Mouse (Mus musculus) lung, postnatal 4 days (tissue): ENCODE measurements around the gene Bcorl1.
"Not testable (repeated sequence)": the region's sequence is repeated elsewhere in the genome, so short reads cannot be mapped to it uniquely, and the experiment has no call there.

ENCODE experiments used
- DNase-seq, 2 experiments: peaks; one replicate each; pipeline ENCODE4 v3.0.0; 2021

The Bcorl1 gene

GRCm38 (mm10) chrX:48399994-48400393, 58.8 kb downstream of the Bcorl1 start:
- DNase-seq, result no peak

- DNase-seq, result peak in 1 of 2 experiments; percentile 15
Measured at GRCm38 (mm10) chrX:48405141-48405540, 64.0 kb downstream of the Bcorl1 start.

DNA sequence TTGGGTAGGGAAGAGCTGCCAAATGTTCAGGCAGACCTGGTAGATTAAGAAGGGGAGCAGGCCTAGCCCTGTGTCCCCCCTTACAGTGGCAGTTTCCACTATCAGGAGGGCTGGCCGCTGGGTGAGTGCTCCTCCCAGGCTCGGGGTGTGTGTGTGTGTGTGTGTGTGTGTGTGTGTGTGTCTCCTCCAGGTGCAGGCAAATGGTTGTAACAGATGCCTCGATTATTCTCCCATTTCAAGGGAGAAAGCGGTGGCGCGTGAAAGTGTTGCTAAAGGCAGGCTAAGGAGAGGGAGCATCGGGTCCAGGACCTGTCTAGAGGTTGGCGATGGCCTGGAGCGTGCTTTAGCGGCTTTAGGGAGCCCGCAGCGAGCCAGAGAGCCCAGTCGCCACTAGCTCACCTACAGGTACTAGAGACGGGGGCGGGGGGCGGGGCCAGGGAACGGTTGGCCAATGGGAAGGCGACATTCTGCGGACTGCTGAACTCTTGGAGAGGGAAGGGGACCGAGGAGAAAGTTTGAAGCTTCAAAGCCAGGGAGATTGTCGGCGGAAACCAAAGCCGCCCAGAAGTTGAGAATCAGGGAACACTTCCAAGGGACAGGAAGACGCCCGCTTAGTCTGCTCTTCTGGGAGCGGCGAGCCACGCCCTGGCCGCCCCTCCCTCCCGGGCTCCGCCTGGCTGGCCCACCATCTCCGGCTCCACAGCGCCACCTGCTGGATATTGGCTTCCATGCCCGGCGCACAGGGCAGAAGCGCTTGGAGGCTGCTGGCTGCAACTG, 68.6 kb downstream of the Bcorl1 start:
- peak; percentile 87 to 91 for DNase-seq

GRCm38 (mm10) chrX:48410388-48410776, 69.2 kb downstream of the Bcorl1 start:
- DNase-seq, result no peak

GRCm38 (mm10) chrX:48412629-48413028, 71.5 kb downstream of the Bcorl1 start:
- DNase-seq, result no peak

- DNase-seq, result no peak
Measured at GRCm38 (mm10) chrX:48414291-48414690, 73.1 kb downstream of the Bcorl1 start.

- no peak for DNase-seq
Measured at GRCm38 (mm10) chrX:48418417-48418816, 77.3 kb downstream of the Bcorl1 start.

DNA sequence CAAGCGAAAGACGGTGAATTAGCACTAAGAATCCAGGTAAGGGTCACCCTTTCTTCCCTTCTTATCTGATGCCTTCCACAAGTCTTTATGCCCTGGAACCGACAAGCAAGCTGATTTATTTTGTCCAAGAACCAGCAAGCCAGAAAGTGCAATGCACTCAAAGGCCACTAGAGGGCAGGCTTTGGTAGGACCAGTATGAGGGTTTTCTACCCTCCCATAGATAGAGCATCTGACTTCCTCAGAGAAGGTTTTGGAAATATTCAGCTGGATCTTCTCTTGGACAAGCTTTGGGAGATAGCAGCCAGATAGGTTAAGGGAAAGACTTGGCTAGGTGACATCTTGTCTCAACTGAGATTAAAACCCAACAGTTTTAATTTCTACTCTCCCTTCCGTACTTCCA, 81.8 kb downstream of the Bcorl1 start:
- DNase-seq, result peak; percentile 51 to 78

- no peak for DNase-seq
Measured at GRCm38 (mm10) chrX:48423671-48424070, 82.5 kb downstream of the Bcorl1 start.

- DNase-seq, result peak; percentile 62 to 65
Measured at GRCm38 (mm10) chrX:48424583-48424982, 83.4 kb downstream of the Bcorl1 start.

DNA sequence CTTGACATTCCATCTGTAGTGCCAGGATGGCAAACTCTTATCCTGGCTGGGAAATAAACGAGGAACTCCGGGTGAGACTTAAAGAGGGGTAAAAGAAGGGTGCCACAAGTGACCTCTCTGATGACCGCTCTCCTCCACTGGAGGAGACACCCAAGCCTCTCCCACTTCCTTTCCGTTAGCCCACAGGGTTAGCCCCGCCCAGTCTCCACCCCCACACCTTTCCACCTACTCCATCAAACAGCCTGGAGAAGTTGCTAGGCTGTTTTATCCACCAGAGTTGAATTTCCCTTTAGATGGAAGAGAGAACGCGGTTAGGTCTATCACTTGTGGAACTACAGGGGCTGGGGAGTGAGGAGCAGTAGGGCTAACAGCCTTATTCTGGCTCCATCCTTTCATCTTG, 84.1 kb downstream of the Bcorl1 start:
- DNase-seq, result peak in 1 of 2 experiments; percentile 54

DNA sequence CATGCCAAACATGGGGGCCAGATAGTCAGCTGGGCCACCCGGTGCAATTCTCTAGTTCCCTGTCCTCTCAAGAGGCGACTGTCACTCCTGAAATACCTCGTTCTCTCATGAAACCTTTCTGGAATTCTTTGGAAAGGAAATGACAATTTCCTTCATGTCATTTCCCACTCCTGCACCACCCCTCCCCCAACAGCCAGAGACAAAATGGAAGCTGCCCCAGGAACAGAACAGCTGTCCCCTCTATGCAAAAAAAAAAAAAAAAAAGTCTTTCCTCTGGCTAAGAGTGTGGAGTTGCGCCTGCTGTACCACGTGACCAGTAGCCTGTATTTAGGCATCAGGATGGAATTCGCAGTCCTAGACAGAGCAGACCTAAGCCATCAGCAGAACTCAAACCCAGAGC, 87.1 kb downstream of the Bcorl1 start:
- DNase-seq, result peak; percentile 36 to 49

GRCm38 (mm10) chrX:48428642-48429041, 87.5 kb downstream of the Bcorl1 start:
- DNase-seq, result no peak

- no peak for DNase-seq
Measured at GRCm38 (mm10) chrX:48429100-48429499, 87.9 kb downstream of the Bcorl1 start.

DNA sequence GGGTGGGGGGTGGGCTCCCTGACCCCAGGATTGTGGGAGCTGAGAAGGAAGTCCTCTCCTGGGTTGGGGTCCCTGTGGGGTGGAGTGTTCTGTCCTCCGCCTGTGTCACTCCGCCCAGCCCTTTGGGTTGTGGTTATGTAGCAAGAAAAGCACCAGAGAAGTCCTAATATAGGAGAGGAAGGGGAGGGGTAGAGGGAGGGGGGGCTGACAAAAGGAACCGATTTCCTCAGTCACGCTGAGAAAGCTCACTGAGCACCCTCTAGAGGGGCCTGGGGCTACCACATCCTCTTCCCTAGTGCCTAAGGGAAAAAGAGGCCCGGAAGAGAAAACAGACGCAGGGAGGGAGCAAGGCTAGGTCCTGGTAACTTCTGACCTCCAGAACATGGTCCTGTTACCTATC, 88.4 kb downstream of the Bcorl1 start:
- peak; percentile 53 to 60 for DNase-seq

GRCm38 (mm10) chrX:48432599-48433526, 91.7 kb downstream of the Bcorl1 start:
- DNase-seq, result no peak

DNA sequence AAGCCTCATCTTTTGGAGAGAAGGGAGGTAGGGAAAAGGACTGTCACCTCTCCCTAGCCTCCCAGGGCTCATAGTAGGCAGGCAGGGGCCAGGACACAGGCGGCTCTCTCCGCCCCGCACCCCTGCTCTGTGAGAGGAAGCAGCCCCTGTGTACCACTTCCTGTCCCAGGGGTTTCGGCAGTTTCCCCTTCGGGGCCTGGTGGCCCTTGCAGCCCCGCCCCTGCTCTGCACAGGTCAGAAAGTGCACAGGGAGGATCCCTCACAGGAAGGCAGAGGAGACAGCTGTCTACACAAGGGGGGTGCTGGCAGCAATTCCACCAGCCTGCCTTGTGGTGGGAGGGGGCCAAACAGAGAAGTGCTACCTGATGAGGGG, 92.4 kb downstream of the Bcorl1 start:
- DNase-seq, result peak; percentile 66 to 82

- no peak for DNase-seq
Measured at GRCm38 (mm10) chrX:48434251-48434650, 93.1 kb downstream of the Bcorl1 start.

- DNase-seq, result peak in 1 of 2 experiments; percentile 31
Measured at GRCm38 (mm10) chrX:48435477-48435900, 94.3 kb downstream of the Bcorl1 start.

GRCm38 (mm10) chrX:48436082-48436481, 94.9 kb downstream of the Bcorl1 start:
- DNase-seq, result not testable (repeated sequence)

DNA sequence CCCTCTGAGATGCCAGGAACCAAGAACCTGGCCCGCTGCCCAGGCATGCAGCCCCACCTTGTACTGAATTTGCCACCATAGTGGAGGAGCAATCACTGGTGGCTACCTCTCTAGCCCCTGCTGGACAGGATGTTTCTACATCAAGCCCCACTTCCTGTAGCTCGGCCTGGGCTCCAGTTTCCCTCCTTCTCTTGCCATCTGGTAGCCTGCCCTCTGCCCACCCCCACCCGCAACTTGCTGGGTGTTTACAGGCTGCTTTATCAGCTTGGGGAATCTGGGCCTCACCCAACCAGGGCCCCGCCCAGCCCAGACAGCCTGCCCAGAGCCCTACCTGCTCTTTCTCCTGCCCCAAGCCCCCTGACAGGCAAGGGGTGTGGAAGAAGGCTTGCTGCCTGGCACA, 97.9 kb downstream of the Bcorl1 start:
- peak; percentile 52 to 76 for DNase-seq

GRCm38 (mm10) chrX:48441548-48441947, 100.4 kb downstream of the Bcorl1 start:
- no peak for DNase-seq

DNA sequence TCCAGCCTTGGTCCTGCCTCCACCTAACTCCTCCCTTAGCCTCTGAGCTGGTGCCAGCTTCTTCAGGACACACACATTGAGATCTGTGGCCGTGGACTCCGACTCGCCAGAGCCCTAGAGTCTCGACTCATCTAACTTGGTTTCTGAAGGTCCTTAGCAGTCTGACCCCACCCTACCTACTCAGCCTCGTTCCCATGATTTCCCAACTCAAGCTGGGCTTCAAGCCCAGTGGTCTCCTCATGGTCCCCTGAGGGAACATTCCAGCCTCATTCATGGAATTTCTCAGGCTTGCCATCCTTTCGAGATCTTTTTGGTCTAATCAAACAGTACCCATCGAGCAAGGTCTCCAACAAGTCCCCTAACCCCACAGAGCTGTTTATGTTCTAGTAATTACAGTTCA, 100.8 kb downstream of the Bcorl1 start:
- DNase-seq, result no peak

GRCm38 (mm10) chrX:48444677-48445076, 103.5 kb downstream of the Bcorl1 start:
- DNase-seq, result no peak
